Mouse (Mus musculus) G1E (cell line): Measurements from ENCODE around the gene Cxcl14.

Experiments
- CTCF ChIP-seq: IDR thresholded peaks from 2 replicates; pipeline ENCODE4 v1.5.1; 2012; ENCODE audit warnings: low read depth, low read length, inconsistent platforms, mixed read lengths
- GATA1 ChIP-seq: IDR thresholded peaks from 2 replicates; pipeline ENCODE4 v1.6.1; 2012; ENCODE audit warnings: borderline replicate concordance, low read length, inconsistent platforms, mixed read lengths

DNA sequence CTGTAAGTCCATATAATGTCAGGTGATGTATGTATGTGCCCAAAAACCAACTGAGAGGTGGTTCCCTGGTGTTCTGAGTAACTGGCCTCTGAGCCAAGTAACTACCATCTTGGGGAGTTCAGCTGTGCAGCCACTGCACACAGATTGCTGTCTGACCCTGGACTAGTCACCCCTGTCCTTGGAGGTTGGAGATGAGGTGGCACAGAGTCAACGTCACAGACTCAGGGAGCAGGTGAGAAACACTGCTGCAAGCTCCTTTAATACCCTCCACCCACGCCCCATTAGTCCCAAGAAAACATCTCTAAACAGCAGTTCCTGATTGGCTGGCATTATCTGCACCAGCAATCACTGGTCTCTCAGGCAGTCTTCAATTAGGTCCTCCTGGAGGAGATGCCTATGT, 21.2 kb downstream of the Cxcl14 start:
- TF ChIP-seq CTCF (no peak), GATA1 (no peak)
